Mouse (Mus musculus) thymus, adult 2 months (tissue): ENCODE results near the gene Slc8a1.

Source experiments
- CTCF ChIP-seq: fragments of 200-500 bp; IDR thresholded peaks from 2 replicates; pipeline ENCODE4 v1.5.1; 2012; ENCODE audit warnings: mild to moderate bottlenecking, control low read depth, low read length, moderate library complexity, borderline replicate concordance; ENCODE audit not compliant: control insufficient read depth, poor library complexity, insufficient read depth; ENCODE audit errors: extremely low read depth
- POLR2A ChIP-seq: fragments of 200-500 bp; IDR thresholded peaks from 2 replicates; pipeline ENCODE4 v1.6.1; 2012; ENCODE audit warnings: mild to moderate bottlenecking, low read length, control low read depth, moderate library complexity; ENCODE audit not compliant: control insufficient read depth, poor library complexity, insufficient read depth; ENCODE audit errors: extremely low read depth

DNA sequence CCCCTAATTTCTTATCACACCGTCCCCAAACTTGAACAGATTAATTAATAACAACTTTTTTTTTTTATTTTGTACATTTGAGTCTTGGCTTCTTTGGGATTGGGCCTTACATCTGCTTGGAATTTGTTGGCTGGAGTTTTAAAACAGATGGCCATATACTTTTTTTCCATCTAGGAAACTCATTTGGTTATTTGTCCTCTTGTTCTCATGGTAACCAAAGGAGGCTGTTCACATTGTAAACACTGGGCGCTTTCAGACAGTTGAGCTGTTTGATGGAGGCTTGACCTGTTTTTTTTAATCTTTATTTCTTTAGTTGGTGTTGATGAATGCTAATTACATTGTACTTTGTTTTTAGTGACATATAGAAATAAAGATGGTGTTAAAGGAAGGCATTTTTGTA lies 369.1 kb downstream of the Slc8a1 start:
- no peak for TF ChIP-seq POLR2A
- no peak for TF ChIP-seq CTCF
